Mouse (Mus musculus) cerebellum, adult 2 months (tissue): ENCODE data around the gene Vps26b.

ENCODE experiments used
- CTCF ChIP-seq: fragments of 200-500 bp; IDR thresholded peaks from 2 replicates; pipeline ENCODE4 v1.5.1; 2011; ENCODE audit warnings: low read depth, mild to moderate bottlenecking, control low read depth, low read length, moderate library complexity, borderline replicate concordance; ENCODE audit not compliant: insufficient read depth
- POLR2A ChIP-seq: fragments of 200-500 bp; IDR thresholded peaks from 2 replicates; pipeline ENCODE4 v1.6.1; 2011; ENCODE audit warnings: low read length, control low read depth, borderline replicate concordance; ENCODE audit not compliant: insufficient read depth

DNA sequence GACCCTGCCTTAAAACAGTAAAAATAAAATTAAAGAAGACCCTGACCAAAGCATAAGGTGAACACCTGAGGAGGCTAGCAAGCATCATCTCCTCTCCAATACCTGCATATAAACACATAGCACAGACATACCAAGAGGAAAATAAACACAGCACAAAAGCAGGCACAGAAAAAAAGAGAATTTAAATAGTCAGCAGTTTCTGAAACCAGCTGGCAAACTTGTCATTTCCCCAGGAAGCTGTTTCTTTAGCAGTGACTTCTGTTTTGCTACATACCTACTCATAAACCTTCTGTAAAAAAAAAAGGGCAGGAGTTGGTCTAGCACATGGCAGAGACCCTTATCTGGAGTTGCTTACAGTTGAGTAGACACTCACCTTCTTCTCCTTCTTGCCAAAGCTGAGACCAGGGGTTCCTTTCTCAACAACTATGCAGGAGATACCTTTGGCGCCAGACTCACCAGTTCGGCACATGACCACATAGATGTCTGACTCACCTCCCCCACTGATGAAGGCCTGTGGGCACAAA, 44.7 kb downstream of the Vps26b start:
- no peak for TF ChIP-seq CTCF
- no peak for TF ChIP-seq POLR2A
